Mouse (Mus musculus): Measurements from ENCODE around the gene Ankrd54. TPM values are rescaled to one million over a fixed set of nuclear protein-coding genes. Genes with fewer than 3 reads are reported as not detected.

Ankrd54 gene
- total and polyA plus RNA-seq, 3 experiments, result 21.8 to 38.6 (median 26.4) TPM

GRCm38 (mm10) chr15:79110031-79110430 lies 47.3 kb upstream of the Ankrd54 start:
- no peaks in the 10 kb centered on the region for H3K9me3 ChIP-seq (replicated peaks; ENCODE audit: low read length)
- H3K79me2 ChIP-seq (replicated peaks; ENCODE audit: control insufficient read depth, extremely low read depth, insufficient read depth, poor library complexity, severe bottlenecking), result peaks cover 13% of the 10 kb centered on the region; the same call in 1 of the 2 replicates
- in situ Hi-C loops (cut with MboI; ENCODE audit: low pct_ligation_motif_present, low pct_unique_long_range_greater_than_20kb, low sequenced_read_pairs), result no loop called here
- dilution Hi-C loops (cut with MboI; ENCODE audit: extremely low pct_ligation_motif_present, extremely low pct_unique_long_range_greater_than_20kb, low sequenced_read_pairs), result no loop called here
- H3K27ac ChIP-seq (ENCODE audit: insufficient read depth, low read depth), result no peak overlapping the region
- no peaks in the 10 kb centered on the region for H3K27me3 ChIP-seq (replicated peaks)
- peak overlapping the region; percentile 96 for H3K4me2 ChIP-seq (ENCODE audit: insufficient read depth, low read depth, poor library complexity, severe bottlenecking)
- TF ChIP-seq KAT2A (IDR thresholded peaks at IDR 0.05; ENCODE audit: insufficient replicate concordance, low read length), result no peak
- peaks cover 9 to 34% of the 10 kb centered on the region in 2 experiments for H3K4me1 ChIP-seq (ENCODE audit: control insufficient read depth in 1 of 2, insufficient read depth in 2 of 2)
- peaks cover 11 to 37% of the 10 kb centered on the region in 2 experiments for H3K36me3 ChIP-seq (replicated peaks in 1 of 2; ENCODE audit: control insufficient read depth in 1 of 2, insufficient read depth in 1 of 2, low read length in 1 of 2)
- peak overlapping the region; percentile 86 to 88 (median 87) for H3K4me3 ChIP-seq (replicated peaks in 1 of 3; ENCODE audit: low read depth in 2 of 3, low read length in 2 of 3, poor library complexity in 1 of 3)
- DNase-seq (ENCODE audit: extremely low read depth), result no peak
- peak overlapping the region; percentile 77 for H3K9ac ChIP-seq (ENCODE audit: insufficient read depth, low read depth)

GRCm38 (mm10) chr15:79109321-79109934 lies 46.7 kb upstream of the Ankrd54 start:
- Histone ChIP-seq H3K4me2 (ENCODE audit: insufficient read depth, low read depth, poor library complexity, severe bottlenecking) (peak overlapping the region; percentile 96), H3K27ac (ENCODE audit: insufficient read depth, low read depth) (peak overlapping the region; percentile 18; the same call in 1 of the 2 replicates), H3K9me3 (replicated peaks; ENCODE audit: low read length) (no peaks in the 10 kb centered on the region), H3K9ac (ENCODE audit: insufficient read depth, low read depth) (peak overlapping the region; percentile 77), H3K79me2 (replicated peaks; ENCODE audit: control insufficient read depth, extremely low read depth, insufficient read depth, poor library complexity, severe bottlenecking) (peaks cover 13% of the 10 kb centered on the region; the same call in 1 of the 2 replicates), H3K4me1 (ENCODE audit: control insufficient read depth in 1 of 2, insufficient read depth in 2 of 2) (peaks cover 9 to 31% of the 10 kb centered on the region in 2 experiments), H3K4me3 (replicated peaks in 1 of 3; ENCODE audit: low read depth in 2 of 3, low read length in 2 of 3, poor library complexity in 1 of 3) (peak overlapping the region; percentile 86 to 88 (median 87)), H3K36me3 (replicated peaks in 1 of 2; ENCODE audit: control insufficient read depth in 1 of 2, insufficient read depth in 1 of 2, low read length in 1 of 2) (peaks cover 5 to 31% of the 10 kb centered on the region in 2 experiments), H3K27me3 (replicated peaks) (no peaks in the 10 kb centered on the region)
- dilution Hi-C loops (cut with MboI; ENCODE audit: extremely low pct_ligation_motif_present, extremely low pct_unique_long_range_greater_than_20kb, low sequenced_read_pairs) (no loop called here), in situ Hi-C loops (cut with MboI; ENCODE audit: low pct_ligation_motif_present, low pct_unique_long_range_greater_than_20kb, low sequenced_read_pairs) (no loop called here)
- no peak for TF ChIP-seq E2F4 (IDR thresholded peaks at IDR 0.05; ENCODE audit: insufficient replicate concordance, low read depth, low read length)
- TF ChIP-seq IRF4 (IDR thresholded peaks at IDR 0.05; ENCODE audit: low read depth, low read length), result no peak
- TF ChIP-seq ETS1 (conservative IDR thresholded peaks at IDR 0.05; ENCODE audit: low read depth, low read length), result no peak
- TF ChIP-seq TBP (conservative IDR thresholded peaks at IDR 0.05; ENCODE audit: low read depth, low read length), result no peak
- peak; percentile 29; the same call in 1 of the 2 replicates for TF ChIP-seq BHLHE40 (IDR thresholded peaks at IDR 0.05; ENCODE audit: low read depth, low read length)
- no peak for TF ChIP-seq USF2 (conservative IDR thresholded peaks at IDR 0.05; ENCODE audit: low read depth, low read length)
- TF ChIP-seq EP300 (IDR thresholded peaks at IDR 0.05; ENCODE audit: low read length), result no peak
- TF ChIP-seq ZKSCAN1 (IDR thresholded peaks at IDR 0.05; ENCODE audit: borderline replicate concordance, low read depth, low read length), result no peak
- no peak for TF ChIP-seq ZNF384 (IDR thresholded peaks at IDR 0.05; ENCODE audit: low read depth, low read length)
- no peak for TF ChIP-seq JUN (IDR thresholded peaks at IDR 0.05; ENCODE audit: insufficient read depth, low read depth, low read length)
- TF ChIP-seq MAX (IDR thresholded peaks at IDR 0.05; ENCODE audit: low read length), result peak; percentile 40; the same call in 1 of the 2 replicates
- TF ChIP-seq UBTF (IDR thresholded peaks at IDR 0.05; ENCODE audit: low read depth, low read length), result 0 out of 2 replicates have a peak, but pooled peaks have one; percentile 19
- TF ChIP-seq JUND (conservative IDR thresholded peaks at IDR 0.05; ENCODE audit: low read depth, low read length), result no peak
- peak; percentile 82 for TF ChIP-seq MXI1 (IDR thresholded peaks at IDR 0.05; ENCODE audit: low read depth, low read length)
- no peak for TF ChIP-seq ELF1 (IDR thresholded peaks at IDR 0.05; ENCODE audit: low read depth, low read length)
- TF ChIP-seq NELFE (IDR thresholded peaks at IDR 0.05; ENCODE audit: low read depth, low read length), result no peak
- peak; percentile 29 for DNase-seq (ENCODE audit: extremely low read depth)
